Mouse (Mus musculus): Measurements from ENCODE around the gene Mef2c. TPM values are rescaled to one million over a fixed set of nuclear protein-coding genes. Genes with fewer than 3 reads are reported as not detected.

The Mef2c gene
- total RNA-seq, 2 experiments from 2014 or later, result 47.2 to 53.0 TPM

DNA sequence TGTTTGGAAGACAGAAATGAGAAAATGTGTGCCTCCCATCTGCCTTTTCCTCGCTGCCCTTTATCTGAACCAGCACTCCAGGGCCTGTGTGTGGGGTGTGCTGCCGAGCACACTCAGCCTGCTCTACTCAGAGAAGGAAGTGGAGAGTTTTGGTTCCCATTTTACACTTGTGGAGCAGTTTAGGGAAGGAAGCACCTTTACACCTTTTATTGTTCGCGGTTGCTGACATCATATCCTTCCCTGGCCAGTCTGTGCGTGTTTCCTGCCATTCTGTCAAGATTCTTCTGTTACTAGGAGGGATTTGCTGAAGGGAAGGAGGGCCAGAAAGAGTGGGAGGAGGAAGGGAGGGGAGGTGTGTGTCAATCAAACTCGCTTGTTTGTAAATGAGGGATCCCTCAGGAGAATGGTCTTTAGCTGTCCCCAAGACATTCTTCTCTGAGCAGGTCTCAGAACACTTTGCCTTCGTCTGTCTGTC is 68.2 kb downstream of the Mef2c start:
- peak; percentile 32 to 52 for DNase-seq

DNA sequence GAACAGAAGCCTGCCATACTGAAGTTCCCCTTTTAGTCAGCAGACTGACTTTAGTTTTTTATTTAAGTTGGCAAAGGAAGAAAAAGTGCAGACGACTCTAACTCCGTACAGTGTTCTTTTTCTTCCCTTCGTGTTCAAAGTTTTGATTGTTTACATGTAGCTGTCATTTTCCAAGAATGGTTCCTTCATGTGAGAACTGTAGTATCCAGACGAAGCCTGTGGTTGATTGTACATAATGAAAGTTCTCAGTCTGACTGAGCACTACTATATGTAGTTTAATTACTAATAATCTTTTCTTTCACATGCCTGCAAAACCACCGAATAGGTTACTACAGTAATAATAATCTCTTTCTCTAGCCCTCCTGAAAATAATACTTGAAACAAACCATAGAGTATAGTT is 68.6 kb downstream of the Mef2c start:
- no peak for DNase-seq

DNA sequence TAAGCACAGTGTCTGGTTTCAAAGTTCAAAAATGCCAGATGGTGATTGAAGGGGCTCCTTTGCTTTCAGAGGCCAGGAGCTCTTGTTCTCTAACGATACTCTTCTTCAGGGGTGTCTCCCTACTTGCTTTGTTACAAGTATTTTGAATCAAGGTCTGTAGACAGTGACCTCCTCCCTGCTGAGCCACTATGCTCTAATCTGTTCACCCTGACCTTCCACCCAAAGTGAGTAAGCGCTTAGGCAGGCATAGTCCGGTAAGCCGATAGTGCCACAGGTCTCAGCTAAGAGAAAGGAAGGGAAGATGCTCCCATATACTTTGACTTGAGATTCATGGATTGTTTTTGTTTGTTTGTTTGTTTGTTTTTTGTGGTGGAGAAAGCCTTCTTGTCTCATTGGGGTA is 69.5 kb downstream of the Mef2c start:
- DNase-seq, result peak; percentile 71 to 72

DNA sequence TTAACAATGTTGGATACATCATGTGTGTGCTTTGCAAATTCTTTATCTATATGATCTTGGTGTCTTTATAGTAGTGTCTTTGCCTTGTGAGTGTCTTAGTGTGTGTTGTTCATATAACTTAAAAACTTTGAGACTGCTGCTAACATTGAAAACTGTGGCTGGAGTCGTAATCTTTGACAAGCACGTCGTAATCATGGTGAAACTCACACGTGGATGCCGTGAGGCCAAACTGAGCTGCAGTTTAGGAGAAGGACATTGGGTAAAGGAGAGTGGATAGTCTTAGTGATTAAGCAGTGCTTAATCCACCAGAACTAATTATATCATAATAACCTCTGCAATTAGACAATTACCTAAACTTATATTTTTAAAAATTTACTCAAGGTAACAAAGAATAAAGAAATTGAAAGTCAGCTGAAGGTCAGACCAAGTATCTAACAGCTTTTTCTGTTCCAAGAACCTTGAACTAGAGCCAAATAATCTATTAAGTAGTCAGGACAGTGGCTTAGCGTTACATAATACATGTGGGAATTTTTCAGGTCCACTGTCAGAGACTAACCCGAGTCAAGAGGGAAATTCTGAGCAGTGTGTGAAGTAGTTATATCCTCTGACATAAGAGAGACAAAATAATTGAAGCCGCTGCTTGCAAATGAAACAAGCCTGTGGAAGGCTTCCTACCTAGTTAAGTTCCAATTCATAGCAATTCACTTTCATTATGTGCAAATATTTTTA is 70.2 kb downstream of the Mef2c start:
- DNase-seq, result no peak

DNA sequence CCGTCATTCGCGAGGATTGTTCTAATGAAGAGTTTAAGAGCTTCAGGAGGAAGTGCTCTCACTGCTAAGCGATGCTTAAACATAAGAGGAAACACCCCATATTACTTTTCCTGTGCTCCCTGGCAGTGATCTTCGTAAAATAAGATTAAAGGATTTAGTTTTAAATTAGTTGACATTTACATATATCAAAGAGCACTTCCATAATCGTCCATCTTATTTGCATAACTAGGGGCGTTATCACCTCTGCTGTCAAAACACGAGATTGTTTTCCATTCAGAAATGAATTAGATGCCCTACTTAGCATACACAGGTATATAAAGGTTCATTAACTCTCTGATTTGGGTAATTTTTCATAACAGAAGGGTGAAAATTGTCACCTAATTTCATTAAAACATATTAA is 71.0 kb downstream of the Mef2c start:
- no peak for DNase-seq

DNA sequence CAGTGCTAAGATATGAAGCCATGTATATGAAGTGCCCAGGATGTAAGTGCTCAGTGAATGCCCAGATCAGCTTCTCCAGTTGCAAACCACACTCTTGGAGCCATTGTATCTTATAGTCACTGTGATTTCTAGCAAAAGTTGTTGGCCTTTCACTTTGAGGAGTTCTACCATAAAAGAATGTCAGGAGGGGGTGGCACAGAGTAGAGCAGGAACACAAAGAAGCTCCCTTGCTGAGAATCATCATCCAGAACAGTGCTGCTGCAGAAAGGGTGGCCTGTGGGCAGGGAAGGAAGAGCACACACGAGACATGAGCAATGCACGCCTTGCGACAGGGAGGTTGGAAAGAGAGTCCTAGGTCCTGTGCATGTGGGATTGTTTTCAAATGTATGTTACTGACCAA is 75.6 kb downstream of the Mef2c start:
- DNase-seq, result no peak

DNA sequence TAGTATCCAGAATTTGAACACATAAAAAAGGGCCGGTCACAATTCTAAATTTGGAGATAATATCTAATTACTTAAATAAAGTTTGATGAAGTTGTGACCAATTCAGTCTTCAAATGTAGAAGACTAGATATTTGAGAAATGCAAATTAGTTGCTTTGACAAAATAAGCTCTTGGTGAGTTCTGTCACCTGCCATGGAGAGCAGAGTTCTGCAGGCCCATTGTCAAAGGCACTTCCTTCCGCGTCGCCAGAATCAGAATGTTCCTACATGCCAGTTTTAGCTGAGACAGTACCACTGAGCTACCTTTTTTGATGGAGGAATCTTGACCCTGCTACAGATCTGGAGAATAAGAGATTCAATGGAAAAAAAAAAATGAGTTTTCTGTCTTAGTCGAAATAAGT is 77.0 kb downstream of the Mef2c start:
- no peak for DNase-seq

DNA sequence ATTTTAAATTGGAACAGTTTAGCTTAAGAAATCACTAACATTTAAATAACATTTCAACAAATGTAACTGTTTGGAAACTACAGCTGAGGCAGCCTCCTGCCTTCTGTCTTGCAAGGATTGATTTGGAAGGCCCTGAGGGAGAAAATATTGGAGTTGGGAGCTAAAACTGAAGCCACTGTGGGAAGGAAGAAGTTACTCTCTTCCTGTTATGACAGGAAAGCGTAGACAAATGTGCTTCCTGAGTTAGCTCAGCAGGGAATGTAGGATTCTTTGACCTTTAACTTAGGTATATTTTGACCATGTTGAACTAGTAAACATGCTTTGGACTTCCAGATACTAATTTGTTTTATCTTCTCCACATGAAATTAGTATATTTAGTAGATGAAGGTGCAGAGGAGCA is 78.7 kb downstream of the Mef2c start:
- DNase-seq, result no peak

DNA sequence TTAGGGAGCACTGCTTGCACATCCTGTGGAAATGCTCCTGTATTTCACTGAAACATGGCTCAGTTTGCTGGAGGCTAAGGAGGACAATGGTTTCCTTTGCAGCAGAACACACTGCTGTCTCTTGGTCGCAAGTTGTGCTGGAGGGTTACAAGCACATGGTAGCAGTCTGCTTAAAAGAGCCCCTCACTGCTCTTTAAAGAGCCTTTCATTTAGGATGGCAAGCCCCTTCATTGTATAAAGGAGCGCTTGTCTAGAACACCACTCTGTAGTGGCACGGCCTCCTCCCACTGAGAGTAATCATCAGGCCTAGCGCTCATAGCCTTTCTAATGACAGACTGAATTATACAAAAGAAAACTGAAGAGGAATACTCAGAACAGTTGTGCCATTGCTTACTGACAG is 80.0 kb downstream of the Mef2c start:
- no peak for DNase-seq

DNA sequence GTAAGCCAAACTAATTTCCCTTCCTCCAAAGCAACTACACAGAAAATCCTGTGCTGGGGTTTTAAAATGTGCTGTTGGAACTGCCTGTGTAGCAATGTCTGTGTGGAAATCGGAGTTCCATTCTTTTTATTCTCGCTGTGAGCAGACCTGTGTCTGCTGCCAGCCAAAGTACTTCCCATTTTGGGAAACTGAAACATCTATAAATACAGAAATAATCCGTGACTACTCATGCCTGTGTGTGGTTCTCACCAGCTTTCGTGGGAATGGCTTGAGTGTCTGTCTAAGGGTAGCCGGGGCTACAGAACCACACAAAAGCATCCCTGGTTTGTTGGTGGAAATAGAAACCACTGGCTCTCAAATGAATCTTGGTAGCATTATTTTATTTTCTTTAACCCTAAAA is 81.5 kb downstream of the Mef2c start:
- DNase-seq, result no peak

DNA sequence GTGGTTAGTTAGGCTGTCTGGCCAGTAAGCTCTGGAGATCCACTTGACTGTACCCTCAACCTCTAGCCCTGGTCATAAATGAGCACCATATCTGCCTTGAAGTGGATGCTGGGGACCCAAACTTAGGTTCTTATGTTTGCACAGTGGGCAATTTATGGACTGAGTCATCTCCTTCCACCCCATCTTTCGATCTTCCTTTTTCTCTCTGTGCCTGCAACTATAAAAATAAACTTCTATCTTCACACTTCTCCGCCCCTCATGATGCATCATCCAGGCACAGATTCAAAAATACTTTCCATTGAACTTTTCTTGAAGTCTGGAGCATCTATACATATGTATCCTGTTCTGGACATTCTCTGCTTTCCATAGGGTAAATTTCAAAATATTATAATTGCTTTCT is 84.4 kb downstream of the Mef2c start:
- DNase-seq, result no peak

DNA sequence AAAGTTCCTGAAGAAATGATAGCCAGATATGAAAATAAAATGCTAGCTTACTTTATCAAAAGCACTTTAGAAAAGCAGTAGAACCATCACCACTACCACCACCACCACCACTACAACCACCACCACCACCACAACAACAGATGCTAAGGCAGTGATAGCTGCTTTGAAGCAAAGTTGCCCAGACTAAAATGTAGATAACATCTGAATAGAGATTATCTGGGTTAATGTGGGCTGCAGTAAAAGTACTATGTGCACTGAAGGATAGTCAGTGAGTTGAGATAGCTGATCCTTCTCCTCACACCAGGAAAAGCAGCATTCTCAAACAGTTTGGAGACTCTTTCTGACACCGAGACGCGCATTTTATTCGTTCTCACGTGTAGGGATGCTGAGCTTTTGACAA is 87.1 kb downstream of the Mef2c start:
- DNase-seq, result no peak

DNA sequence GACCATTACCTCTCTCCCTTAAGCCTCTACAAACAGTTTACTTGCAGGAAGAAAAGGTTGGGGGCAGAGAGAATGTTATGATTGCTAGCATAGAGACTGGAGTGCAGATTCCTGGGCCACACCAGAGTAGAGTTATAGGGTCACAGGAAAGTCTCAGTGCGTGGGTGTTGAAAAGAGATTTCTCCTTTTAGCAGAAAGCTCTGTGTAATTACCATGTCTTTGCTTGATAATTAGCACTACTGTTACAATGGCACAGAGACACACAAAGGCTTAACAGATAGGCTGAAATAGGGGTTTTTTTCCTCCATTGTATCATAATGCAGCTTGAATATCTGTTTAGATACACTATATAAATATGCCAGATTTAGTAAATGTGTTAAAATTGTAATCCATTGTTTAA is 91.6 kb downstream of the Mef2c start:
- DNase-seq, result no peak

DNA sequence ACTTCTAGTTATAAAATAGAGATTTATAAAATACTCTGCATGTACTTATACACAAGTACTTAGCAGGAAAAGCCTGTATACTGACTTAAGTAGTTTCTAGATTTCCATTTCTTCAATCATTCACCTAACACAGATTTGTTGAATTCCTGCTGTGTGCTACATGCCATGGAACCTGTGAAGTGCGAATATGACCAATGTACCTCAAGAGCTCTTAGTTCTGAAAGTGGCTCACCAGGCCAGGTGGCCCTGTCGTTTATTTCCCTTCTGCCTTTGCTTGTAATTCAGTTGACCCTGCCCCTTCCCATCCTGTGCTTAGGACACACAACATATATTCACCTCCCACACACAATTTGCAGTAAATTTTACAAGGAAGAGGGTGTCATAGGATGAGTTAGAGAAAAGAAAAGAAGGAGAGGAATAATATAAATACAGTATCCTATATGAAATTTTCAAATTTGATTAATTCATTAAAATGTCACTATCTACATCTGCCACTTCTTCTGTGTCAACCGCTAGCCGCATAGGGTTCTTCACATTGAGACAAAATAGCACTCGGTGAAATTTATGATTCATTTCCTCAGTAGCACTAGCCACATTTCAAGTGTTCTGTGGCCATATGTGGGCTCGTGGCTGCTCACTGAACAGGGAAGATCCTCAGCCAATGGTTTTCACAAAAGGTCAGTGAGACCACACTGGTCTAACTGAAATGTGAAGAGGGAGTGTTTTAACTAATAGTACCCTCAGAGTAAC is 93.3 kb downstream of the Mef2c start:
- no peak for DNase-seq

DNA sequence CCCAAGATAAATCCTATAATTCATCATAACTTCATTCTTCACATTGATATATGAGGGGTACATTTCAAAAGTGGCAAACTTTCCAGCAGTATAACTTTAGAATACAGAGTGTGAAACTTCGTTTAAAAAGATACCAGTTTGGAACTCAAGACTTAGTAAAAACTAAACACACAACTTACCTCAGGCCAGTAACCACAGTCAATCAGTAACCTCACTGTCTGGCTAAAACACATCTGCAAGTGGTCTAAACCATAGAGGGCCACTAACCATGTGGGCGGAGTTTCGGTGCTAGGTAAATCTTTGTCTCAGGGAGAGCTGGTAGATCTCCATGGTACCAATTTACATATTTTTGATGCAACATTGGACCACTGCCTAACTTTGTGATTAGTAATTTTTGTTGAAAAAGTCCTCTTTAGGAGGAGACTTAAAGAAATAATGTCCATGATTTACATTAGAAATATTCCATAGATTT is 93.9 kb downstream of the Mef2c start:
- no peak for DNase-seq

DNA sequence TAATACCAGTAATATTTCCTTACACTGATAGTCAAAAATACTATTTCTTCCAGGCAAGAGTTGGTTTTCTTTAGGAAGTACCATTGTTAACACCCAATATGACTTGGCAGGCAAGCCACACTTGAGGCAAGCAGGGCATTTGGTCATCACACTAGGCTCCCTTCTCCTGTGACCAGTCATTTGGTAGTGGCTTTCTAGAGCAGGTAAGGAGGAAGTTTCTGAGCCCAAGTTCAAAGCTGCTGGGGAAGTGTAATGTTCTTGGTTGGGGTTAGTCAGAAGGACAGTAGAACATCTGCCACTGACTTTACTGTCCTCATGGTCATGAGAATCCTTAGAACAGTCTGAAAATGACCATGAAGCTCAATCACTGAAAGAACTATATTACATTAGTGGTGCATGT is 96.5 kb downstream of the Mef2c start:
- DNase-seq, result no peak

DNA sequence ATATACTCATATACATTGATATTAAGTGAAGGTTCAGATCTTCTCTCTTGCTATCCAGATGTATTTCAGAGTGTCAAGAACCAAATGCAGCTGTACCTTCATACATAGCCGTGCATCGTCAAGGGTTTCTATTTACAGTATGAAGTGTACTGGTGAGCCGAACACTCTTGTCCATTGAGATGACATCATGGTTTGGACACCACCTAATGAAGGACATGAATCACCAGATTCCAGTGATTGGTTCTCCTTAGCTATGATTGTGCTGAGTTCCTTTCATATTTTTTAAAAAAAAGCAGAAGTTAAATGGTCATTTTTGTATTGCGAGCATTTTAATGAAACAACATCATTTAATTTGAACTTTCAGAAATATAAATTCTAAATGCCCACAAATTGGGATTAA is 97.9 kb downstream of the Mef2c start:
- DNase-seq, result no peak

DNA sequence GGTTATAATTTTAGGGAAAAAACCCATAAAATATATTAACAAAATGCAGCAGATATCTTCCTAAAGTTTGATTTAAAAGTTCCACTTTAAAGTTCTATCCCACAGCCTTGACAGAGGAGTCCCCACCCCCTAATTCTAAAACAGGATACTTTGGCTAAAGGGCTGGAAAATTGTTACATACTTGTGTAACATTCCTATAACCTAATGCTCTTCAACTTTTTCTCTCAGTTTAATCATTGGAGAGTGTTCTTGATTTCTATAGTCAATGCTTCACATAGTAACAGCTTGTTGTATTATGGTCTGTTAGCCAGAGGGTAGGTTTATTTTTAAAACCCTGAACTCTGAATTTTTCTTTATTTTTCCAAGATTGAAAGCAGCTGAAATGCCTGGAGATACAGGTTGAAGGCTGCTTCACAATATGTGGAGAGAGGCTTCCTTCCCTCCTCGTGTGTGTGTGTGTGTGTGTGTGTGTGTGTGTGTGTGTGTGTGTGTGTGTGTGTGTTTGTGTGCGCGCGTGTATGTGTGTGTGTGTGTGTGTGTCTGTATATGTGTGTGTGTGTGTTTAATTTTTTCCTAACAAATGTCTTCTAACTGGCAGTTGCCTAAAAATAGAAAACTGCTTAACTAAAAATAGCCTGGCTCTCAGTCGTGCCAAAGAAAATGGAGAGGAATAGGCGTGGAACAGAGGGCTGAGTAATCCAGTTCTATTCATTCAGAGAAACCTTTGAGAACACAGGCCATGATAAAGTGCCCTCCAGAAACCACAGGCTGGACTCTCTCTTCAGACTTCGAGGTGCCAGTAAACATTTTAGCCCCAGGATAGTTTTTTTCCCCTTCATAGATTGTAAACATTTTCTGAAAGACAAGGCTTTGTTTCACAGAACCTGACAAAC is 99.8 kb downstream of the Mef2c start:
- peak; percentile 34 to 62 for DNase-seq

DNA sequence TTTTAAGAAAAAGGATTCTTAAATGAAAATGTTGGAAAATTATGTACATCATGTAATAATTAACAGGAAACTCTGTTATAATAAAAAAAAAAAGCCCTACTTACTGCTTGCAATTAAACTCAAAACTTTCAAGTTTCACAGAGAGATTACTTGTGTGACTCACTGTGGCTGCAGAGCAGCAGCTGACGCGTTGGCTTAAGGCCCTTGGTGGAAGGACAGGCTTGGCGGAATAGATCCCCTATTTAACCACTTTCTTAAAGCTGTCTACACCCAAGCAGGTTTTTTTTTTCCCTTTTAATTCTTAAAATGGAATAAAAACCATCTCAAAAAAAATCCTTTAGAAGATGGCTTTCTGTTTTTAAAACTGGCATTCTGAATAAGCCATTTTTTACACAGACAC is 100.5 kb downstream of the Mef2c start:
- peak; percentile 71 to 72 for DNase-seq

DNA sequence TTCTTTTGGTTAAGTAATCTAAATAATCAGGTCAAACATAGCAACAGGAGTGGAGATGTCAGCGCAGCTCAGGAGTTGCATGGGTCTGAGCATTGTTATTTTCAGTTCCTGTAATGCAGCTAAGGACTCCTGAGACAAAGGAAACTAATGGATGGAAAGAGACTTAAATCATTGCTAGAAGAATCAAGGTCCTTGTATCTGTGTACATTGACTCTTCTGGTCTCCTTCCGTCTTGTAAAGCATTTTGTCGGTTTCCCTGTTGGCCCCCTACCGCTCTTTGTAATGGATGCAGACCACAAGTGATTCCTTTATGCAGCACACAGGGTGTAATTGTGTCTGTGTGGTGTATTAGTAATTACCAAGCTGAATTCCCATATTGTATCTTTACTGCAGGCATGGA is 101.0 kb downstream of the Mef2c start:
- DNase-seq, result no peak

DNA sequence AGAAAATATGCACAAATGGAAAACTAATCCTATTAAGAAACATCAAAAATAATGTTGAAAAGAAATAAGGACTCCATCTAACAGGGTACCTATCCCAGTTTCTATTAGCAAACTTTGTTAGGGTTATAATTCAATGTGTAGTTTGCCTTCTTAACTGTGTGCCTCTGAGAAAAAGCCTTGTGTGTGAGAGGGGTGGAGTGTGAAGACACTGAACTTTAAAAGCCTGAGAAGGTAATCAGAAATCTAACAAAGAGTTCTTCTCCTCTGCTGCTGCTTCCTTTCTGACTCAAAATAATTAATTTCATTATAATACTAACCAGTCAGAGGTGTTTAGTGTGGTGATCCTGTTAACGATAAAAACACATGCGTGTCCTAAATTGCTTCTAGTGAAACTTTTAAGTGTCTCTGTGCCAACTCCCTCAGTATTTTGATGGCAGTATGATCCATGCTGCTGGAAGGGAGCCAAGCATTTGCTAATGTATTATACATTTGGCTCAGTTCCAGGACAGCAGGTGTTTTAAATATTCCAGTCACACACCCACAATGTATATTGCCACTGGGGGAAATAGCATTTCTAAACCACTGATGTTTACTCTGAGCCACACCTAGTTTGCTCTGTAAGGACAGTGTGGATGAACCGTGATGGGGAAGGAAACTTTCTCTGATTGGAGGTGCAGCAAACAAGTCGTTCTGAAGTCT is 104.2 kb downstream of the Mef2c start:
- DNase-seq, result no peak

Data from adrenal gland, postnatal 36 days (tissue).